Mouse (Mus musculus) erythroblast, embryonic 14.5 days (primary cell): Measurements from ENCODE around the gene Ocel1. TPM values are rescaled to one million over a fixed set of nuclear protein-coding genes. Genes with fewer than 3 reads are reported as not detected.
"Not testable (repeated sequence)": the region's sequence is repeated elsewhere in the genome, so short reads cannot be mapped to it uniquely, and the experiment has no call there.

Source experiments
- H3K27me3 ChIP-seq: 2 replicates; pipeline ENCODE4 v1.6.1; 2012; ENCODE audit warnings: inconsistent platforms; ENCODE audit not compliant: control insufficient read depth
- H3K36me3 ChIP-seq: 2 replicates; pipeline ENCODE4 v1.6.1; 2012; ENCODE audit warnings: mild to moderate bottlenecking, inconsistent platforms; ENCODE audit not compliant: control insufficient read depth
- H3K4me1 ChIP-seq: 2 replicates; pipeline ENCODE4 v1.6.1; 2012; ENCODE audit warnings: inconsistent platforms; ENCODE audit not compliant: control insufficient read depth
- H3K4me3 ChIP-seq: replicated peaks from 2 replicates; pipeline ENCODE3; 2012; ENCODE audit warnings: moderate library complexity, mild to moderate bottlenecking, inconsistent platforms
- H3K9me3 ChIP-seq: 2 replicates; pipeline ENCODE4 v1.6.1; 2012; ENCODE audit warnings: low read length, inconsistent platforms, mixed read lengths; ENCODE audit not compliant: control insufficient read depth
- GATA1 ChIP-seq: IDR thresholded peaks from 2 replicates; pipeline ENCODE4 v1.6.1; 2012; ENCODE audit warnings: low read length, inconsistent platforms, mixed read lengths
- TAL1 ChIP-seq: IDR thresholded peaks from 3 replicates; pipeline ENCODE4 v1.6.1; 2012; ENCODE audit warnings: low read length, inconsistent platforms, mixed read lengths
- polyA plus RNA-seq: library from polyadenylated mRNA; stranded (reverse); fragments of >175 nt; gene quantifications from 2 replicates; pipeline ENCODE4 v1.2.3, GENCODE M21; 2012

The Ocel1 gene
- polyA plus RNA-seq = 6.6 and 7.5 TPM in 2 replicates

DNA sequence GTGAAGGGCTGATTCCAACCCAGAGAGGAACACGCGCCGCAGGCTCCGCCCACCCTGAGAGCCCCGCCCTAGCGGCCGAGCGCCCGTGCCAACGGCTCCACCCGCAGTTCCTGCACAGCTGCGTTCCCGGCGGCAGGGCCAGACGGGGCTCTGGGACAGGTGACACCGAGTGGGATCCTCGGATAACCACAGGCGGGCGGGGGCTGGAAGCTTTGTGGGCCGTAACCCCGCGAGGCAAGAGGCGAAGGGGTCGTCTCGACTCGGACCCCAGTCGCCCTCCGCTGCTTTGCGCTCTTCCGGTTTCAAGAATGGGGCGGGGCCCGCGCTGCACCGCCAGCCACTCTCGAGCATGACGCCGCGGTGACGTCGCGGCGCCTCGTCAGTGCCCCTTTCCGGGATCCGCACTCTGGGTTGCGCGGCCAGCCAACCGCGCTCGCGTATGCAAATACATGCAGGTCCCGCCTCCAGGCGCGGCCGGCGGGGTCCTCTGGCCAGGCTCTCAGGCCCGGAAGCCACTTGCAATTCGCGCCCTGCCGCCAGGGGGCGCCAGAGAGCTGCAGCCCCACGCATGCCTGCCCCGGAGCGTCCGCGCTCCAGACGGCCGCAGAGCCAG lies at the start of gene Ocel1:
TSS of gene Ocel1 (plus strand) at position 63 of the 613 bp plus-strand sequence.
- Histone ChIP-seq H3K9me3 (no peaks in the 10 kb centered on the region; the same call in 1 of the 2 replicates), H3K27me3 (peaks cover 11% of the 10 kb centered on the region), H3K36me3 (peaks cover 58% of the 10 kb centered on the region), H3K4me1 (peaks cover 65% of the 10 kb centered on the region), H3K4me3 (peak within 1 kb of the TSS; percentile 77)
- no peak for TF ChIP-seq GATA1
- no peak for TF ChIP-seq TAL1

- Histone ChIP-seq H3K4me1 (peaks cover 5% of the 10 kb centered on the region), H3K27me3 (no peaks in the 10 kb centered on the region), H3K9me3 (no peaks in the 10 kb centered on the region), H3K36me3 (peaks cover 76% of the 10 kb centered on the region), H3K4me3 (no peak overlapping the region)
- TF ChIP-seq TAL1 (no peak), GATA1 (no peak)
Measured at GRCm38 (mm10) chr8:71322939-71323338, 48.2 kb upstream of the Ocel1 start.

GRCm38 (mm10) chr8:71324848-71325247 lies 46.2 kb upstream of the Ocel1 start:
- H3K27me3 ChIP-seq = no peaks in the 10 kb centered on the region
- no peaks in the 10 kb centered on the region for H3K9me3 ChIP-seq
- no peaks in the 10 kb centered on the region; the same call in 1 of the 2 replicates for H3K4me1 ChIP-seq
- peaks cover 84% of the 10 kb centered on the region for H3K36me3 ChIP-seq
- no peak overlapping the region for H3K4me3 ChIP-seq
- no peak for TF ChIP-seq GATA1
- no peak for TF ChIP-seq TAL1

GRCm38 (mm10) chr8:71337834-71338233 lies 33.3 kb upstream of the Ocel1 start:
- not testable (repeated sequence) for H3K4me1 ChIP-seq
- peaks cover 69% of the 10 kb centered on the region for H3K36me3 ChIP-seq

DNA sequence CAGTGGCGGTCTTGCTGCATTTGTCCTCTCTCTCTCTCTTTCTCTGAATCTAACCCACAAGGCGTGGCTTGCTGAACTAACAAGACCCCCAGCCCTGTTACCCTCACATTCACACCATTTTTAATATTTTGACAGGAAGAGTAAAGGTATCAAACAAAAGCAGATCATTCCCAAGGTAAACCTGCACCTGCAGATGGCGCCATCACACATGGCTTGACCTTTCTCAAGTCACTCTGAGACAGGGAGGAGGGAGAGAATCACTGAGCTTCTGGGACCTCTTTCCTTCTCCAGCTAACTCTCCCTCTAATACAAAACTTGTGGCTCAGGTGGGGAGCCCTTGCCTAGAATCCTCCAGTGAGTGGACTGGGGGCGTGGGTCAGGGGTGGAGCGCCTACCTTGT lies 30.5 kb upstream of the Ocel1 start:
- TF ChIP-seq GATA1 (no peak), TAL1 (no peak)
- Histone ChIP-seq H3K9me3 (no peaks in the 10 kb centered on the region), H3K4me3 (no peak overlapping the region), H3K36me3 (peaks cover 78% of the 10 kb centered on the region), H3K27me3 (no peaks in the 10 kb centered on the region), H3K4me1 (no peaks in the 10 kb centered on the region)

More at GRCm38 (mm10) chr8:71337834-71338233, 33.3 kb upstream of the Ocel1 start:
- not testable (repeated sequence) for H3K27me3 ChIP-seq, H3K9me3 ChIP-seq, H3K4me3 ChIP-seq

DNA sequence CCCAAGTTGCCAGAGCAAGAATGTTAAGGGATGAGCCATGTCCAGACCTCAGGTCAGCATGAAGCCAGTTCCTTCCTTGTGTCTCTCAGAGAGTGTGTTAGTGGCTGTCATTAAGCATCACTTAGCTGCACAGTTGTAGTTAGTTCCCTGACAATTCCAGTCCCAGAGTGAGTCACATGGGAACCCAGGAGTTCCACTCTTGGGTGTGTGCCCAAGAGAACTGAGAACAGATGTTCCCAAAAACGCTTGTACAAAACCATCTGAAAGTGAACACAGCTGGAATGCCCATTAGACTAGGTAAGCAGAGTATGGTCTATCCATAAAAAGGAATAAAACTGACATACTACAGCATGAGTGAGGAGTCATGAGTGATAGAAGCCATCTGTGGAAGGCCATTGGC lies 24.5 kb upstream of the Ocel1 start:
- no peak for TF ChIP-seq TAL1
- TF ChIP-seq GATA1 = no peak
- Histone ChIP-seq H3K4me3 (no peak overlapping the region), H3K4me1 (no peaks in the 10 kb centered on the region), H3K27me3 (no peaks in the 10 kb centered on the region), H3K36me3 (peaks cover 93% of the 10 kb centered on the region), H3K9me3 (no peaks in the 10 kb centered on the region)

- peaks cover 98% of the 10 kb centered on the region for H3K36me3 ChIP-seq
- TF ChIP-seq GATA1 = no peak
- no peak for TF ChIP-seq TAL1
- no peak overlapping the region for H3K4me3 ChIP-seq
- no peaks in the 10 kb centered on the region for H3K27me3 ChIP-seq
- no peaks in the 10 kb centered on the region for H3K9me3 ChIP-seq
- no peaks in the 10 kb centered on the region for H3K4me1 ChIP-seq
Measured at GRCm38 (mm10) chr8:71351117-71351516, 20.0 kb upstream of the Ocel1 start.

GRCm38 (mm10) chr8:71351520-71351919 lies 19.6 kb upstream of the Ocel1 start:
- peaks cover 98% of the 10 kb centered on the region for H3K36me3 ChIP-seq
- no peak overlapping the region for H3K4me3 ChIP-seq
- H3K9me3 ChIP-seq = no peaks in the 10 kb centered on the region
- TF ChIP-seq GATA1 = no peak
- TF ChIP-seq TAL1 = no peak
- H3K27me3 ChIP-seq = no peaks in the 10 kb centered on the region
- H3K4me1 ChIP-seq = no peaks in the 10 kb centered on the region

GRCm38 (mm10) chr8:71358026-71358425 lies 13.1 kb upstream of the Ocel1 start:
- Histone ChIP-seq H3K9me3 (no peaks in the 10 kb centered on the region), H3K27me3 (no peaks in the 10 kb centered on the region), H3K4me3 (no peak overlapping the region), H3K36me3 (peaks cover 78% of the 10 kb centered on the region), H3K4me1 (no peaks in the 10 kb centered on the region)
- TF ChIP-seq GATA1 (no peak), TAL1 (no peak)
